Mouse (Mus musculus) brain, embryonic 14.5 days (tissue): Measurements from ENCODE around the gene Kmt2b.

Source experiments
- CTCF ChIP-seq: fragments of 200-500 bp; IDR thresholded peaks from 2 replicates; pipeline ENCODE4 v1.5.1; 2012; ENCODE audit warnings: inconsistent platforms, mild to moderate bottlenecking, moderate library complexity, borderline replicate concordance; ENCODE audit not compliant: insufficient read depth, insufficient read length; ENCODE audit errors: extremely low read depth
- POLR2A ChIP-seq: fragments of 200-500 bp; IDR thresholded peaks from 2 replicates; pipeline ENCODE4 v1.6.1; 2012; ENCODE audit warnings: mild to moderate bottlenecking, inconsistent platforms, borderline replicate concordance; ENCODE audit not compliant: poor library complexity, insufficient read depth, insufficient read length, severe bottlenecking; ENCODE audit errors: extremely low read depth

GRCm38 (mm10) chr7:30634621-30635020, 46.1 kb upstream of the Kmt2b start:
- TF ChIP-seq CTCF (peak; percentile 55; the same call in 1 of the 2 replicates), POLR2A (no peak)
